Mouse (Mus musculus) E14TG2a.4 (cell line): ENCODE measurements around the gene Edc3.

ENCODE experiments used
- H3K27me3 ChIP-seq: 2 replicates; pipeline ENCODE4 v1.6.1; 2014; ENCODE audit warnings: low read length, control low read depth; ENCODE audit not compliant: insufficient read depth
- H3K36me3 ChIP-seq: 2 replicates; pipeline ENCODE4 v1.6.1; 2014; ENCODE audit warnings: low read length, control low read depth; ENCODE audit not compliant: insufficient read depth
- H3K4me1 ChIP-seq: replicated peaks from 2 replicates; pipeline ENCODE4 v1.6.1; 2014; ENCODE audit warnings: low read depth, low read length, control low read depth
- H3K4me3 ChIP-seq: replicated peaks from 2 replicates; pipeline ENCODE4 v1.5.1; 2014; ENCODE audit warnings: mild to moderate bottlenecking, low read length
- H3K9me3 ChIP-seq: 2 replicates; pipeline ENCODE4 v1.6.1; 2014; ENCODE audit warnings: low read length, control low read depth
- CTCF ChIP-seq: conservative IDR thresholded peaks from 2 replicates; pipeline ENCODE4 v1.5.1; 2014; ENCODE audit warnings: low read length
- NANOG ChIP-seq: IDR thresholded peaks from 2 replicates; pipeline ENCODE4 v1.6.1; 2014; ENCODE audit warnings: borderline replicate concordance, low read length, mixed read lengths
- POU5F1 ChIP-seq: IDR thresholded peaks from 2 replicates; pipeline ENCODE4 v1.6.1; 2014; ENCODE audit warnings: low read length, borderline replicate concordance

Gene Edc3

GRCm38 (mm10) chr9:57760416-57761146 is 52.2 kb downstream of the Edc3 start:
- no peaks in the 10 kb centered on the region for H3K9me3 ChIP-seq
- no peak for TF ChIP-seq CTCF
- TF ChIP-seq POU5F1: no peak
- TF ChIP-seq NANOG: no peak
- no peak overlapping the region for H3K4me3 ChIP-seq
- H3K27me3 ChIP-seq: peaks cover 8% of the 10 kb centered on the region; the same call in 1 of the 2 replicates
- peaks cover 57% of the 10 kb centered on the region for H3K4me1 ChIP-seq
- H3K36me3 ChIP-seq: peaks cover 62% of the 10 kb centered on the region

DNA sequence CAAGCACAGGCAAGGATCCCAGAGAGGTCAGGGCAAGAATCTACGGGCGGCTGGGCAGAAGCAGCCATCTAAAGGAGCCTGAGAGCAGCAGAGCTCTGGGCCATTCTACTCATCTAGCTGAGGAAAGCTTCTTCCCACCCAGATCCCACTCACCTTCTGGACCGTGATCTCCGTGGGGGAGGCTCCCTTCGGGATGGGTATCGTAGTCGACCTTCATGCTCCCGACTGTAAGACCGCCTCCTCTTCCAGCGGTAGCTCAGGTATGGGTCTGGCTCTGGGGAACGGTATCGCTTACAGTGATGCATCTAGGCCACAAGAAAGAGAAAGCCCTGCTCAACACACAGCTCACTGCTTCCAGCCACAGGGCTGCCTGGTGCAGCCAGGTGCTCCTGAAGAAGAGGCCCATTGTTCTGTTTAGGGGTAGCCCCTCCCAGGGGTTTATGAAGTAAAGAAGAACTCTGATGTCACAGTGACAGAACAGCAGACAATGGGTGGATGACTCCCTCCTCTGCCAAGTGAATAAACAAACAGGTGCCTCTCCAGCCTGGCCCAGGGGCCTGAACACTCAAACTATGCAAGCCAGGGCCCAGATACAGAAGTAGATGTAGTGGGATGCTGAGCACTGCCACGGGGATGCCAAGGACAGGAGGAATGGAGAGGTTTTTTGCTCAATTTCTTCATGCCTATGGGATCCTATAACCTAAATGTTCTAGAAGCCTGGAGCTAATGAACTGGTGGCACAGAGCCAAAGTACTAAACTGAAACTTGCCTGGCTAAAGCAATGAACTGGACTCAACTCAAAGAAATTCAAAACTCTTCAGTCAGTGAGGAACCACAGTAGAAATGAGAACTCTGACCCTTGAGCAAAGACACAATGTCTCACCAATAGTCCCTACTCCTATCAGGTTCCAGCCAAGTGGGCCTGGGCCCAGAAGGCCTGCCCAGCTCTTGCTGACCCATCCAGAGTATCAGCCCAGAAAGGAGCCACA is 53.5 kb downstream of the Edc3 start:
- peaks cover 66% of the 10 kb centered on the region for H3K4me1 ChIP-seq
- peaks cover 18% of the 10 kb centered on the region for H3K27me3 ChIP-seq
- no peaks in the 10 kb centered on the region for H3K9me3 ChIP-seq
- no peak overlapping the region for H3K4me3 ChIP-seq
- H3K36me3 ChIP-seq: peaks cover 52% of the 10 kb centered on the region
- TF ChIP-seq CTCF (no peak), POU5F1 (no peak), NANOG (no peak)

DNA sequence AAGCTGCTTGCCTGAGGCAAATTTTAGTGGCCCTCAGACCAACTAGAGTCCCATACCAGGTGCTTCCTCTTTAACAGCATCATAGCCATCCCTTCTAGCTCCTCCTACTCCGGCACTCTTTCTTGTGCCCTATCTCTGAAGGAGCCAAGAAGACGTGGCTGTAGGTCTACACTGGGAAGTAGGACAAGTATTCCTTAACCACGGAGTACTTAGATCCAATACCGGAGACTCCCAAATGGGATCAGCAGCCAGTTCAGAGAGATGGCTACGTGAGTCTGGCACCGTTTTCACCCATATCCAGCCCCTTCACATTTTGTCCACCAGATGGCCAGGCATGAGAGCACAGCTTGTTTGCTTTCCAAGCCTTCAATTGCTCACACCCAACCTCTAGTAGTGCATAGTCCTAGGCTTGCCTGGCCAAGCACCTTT is 54.2 kb downstream of the Edc3 start:
- peaks cover 44% of the 10 kb centered on the region for H3K36me3 ChIP-seq
- H3K4me3 ChIP-seq: no peak overlapping the region
- no peaks in the 10 kb centered on the region for H3K9me3 ChIP-seq
- no peak for TF ChIP-seq NANOG
- no peak for TF ChIP-seq POU5F1
- 0 out of 2 replicates have a peak, but pooled peaks have one; percentile 7 for TF ChIP-seq CTCF
- peaks cover 66% of the 10 kb centered on the region for H3K4me1 ChIP-seq
- peaks cover 25% of the 10 kb centered on the region for H3K27me3 ChIP-seq

DNA sequence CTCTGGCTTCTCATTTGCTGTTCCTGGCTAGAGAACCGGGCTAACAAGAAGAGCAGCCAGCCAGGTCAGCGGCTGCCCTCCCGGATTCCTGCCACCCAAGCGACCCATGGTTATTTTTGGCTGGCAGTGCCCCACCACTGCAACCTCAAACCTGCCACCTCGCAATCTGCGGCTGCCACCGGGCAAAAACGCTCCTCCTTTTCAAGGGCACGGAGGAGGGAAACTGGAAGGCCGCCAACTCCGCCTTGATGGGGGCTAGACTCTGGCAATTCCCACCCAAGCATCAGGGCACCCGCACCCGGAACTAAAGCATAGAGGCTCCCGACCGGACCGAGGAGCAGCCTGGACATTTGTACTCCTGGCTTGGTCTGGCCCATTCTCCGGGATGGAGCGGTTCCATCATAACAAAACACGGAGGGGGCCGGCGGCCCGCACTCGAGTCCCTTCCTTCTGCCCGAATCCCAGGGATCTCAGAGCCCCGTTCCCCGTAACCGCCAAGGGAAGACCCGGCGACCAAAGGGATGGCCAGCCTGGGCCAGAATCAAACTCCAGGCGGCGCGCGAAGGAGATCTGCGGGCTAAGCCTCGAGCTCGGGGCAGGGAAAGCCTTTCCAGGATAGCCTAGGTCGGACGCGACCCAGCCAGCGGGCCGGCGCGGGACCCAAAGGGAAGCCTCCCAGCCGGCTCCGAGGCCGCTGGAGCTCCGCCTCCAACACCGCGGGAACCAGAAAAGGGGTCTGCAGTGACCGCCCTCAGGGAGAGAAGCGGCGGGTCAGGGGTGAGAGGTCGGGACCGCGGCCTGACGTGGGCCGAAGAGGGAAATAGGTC is 56.0 kb downstream of the Edc3 start:
- Histone ChIP-seq H3K36me3 (peaks cover 27% of the 10 kb centered on the region), H3K4me3 (peak overlapping the region; percentile 95), H3K27me3 (peaks cover 34% of the 10 kb centered on the region), H3K4me1 (peaks cover 51% of the 10 kb centered on the region), H3K9me3 (no peaks in the 10 kb centered on the region)
- TF ChIP-seq NANOG (no peak), CTCF (no peak), POU5F1 (no peak)

GRCm38 (mm10) chr9:57764974-57765363 is 56.6 kb downstream of the Edc3 start:
- peak overlapping the region; percentile 95 for H3K4me3 ChIP-seq
- peaks cover 21% of the 10 kb centered on the region for H3K36me3 ChIP-seq
- H3K4me1 ChIP-seq: peaks cover 45% of the 10 kb centered on the region
- H3K9me3 ChIP-seq: no peaks in the 10 kb centered on the region
- no peak for TF ChIP-seq NANOG
- no peak for TF ChIP-seq POU5F1
- no peak for TF ChIP-seq CTCF
- H3K27me3 ChIP-seq: peaks cover 36% of the 10 kb centered on the region

GRCm38 (mm10) chr9:57765364-57766351 is 57.3 kb downstream of the Edc3 start, which contains the start of gene Clk3:
Gene Clk3, minus strand, starts transcription at chr9:57765860.
- Histone ChIP-seq H3K4me3 (peak within 1 kb of the TSS; percentile 95), H3K9me3 (no peaks in the 10 kb centered on the region), H3K27me3 (peaks cover 36% of the 10 kb centered on the region), H3K36me3 (peaks cover 14% of the 10 kb centered on the region), H3K4me1 (peaks cover 44% of the 10 kb centered on the region)
- no peak for TF ChIP-seq POU5F1
- no peak for TF ChIP-seq CTCF
- TF ChIP-seq NANOG: no peak

DNA sequence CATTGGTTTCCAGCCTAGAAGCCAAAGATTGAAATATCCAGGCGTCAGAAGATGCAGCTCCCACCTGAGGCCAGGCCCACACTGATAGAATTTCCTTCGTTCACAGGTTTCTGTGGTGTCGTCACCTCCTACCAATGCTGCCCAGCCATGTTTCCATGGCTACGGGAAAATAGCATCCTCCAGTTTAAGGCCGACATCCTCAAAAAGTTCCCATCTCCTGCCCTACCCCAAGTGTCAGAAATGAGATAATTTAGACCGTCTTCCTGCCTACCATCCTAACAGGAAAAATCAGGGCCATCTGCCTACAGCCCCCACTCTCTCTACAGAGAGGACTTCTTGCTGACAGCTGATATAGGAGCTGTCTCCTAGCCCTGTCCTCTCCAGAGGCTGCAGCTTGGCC is 58.1 kb downstream of the Edc3 start:
- H3K36me3 ChIP-seq: peaks cover 6% of the 10 kb centered on the region
- H3K4me1 ChIP-seq: peaks cover 37% of the 10 kb centered on the region
- H3K4me3 ChIP-seq: peak overlapping the region; percentile 95
- H3K27me3 ChIP-seq: peaks cover 36% of the 10 kb centered on the region
- H3K9me3 ChIP-seq: no peaks in the 10 kb centered on the region
- TF ChIP-seq POU5F1 (no peak), CTCF (no peak), NANOG (no peak)
